Mouse (Mus musculus) small intestine, adult 2 months (tissue): ENCODE measurements around the gene Alk. TPM values are rescaled to one million over a fixed set of nuclear protein-coding genes. Genes with fewer than 3 reads are reported as not detected.

ENCODE experiments used
- H3K27ac ChIP-seq: fragments of 200-500 bp; 2 replicates; pipeline ENCODE4 v1.5.1; 2012; ENCODE audit warnings: low read depth, low read length, control low read depth, inconsistent platforms; ENCODE audit not compliant: insufficient read depth
- H3K27me3 ChIP-seq: fragments of 200-500 bp; 2 replicates; pipeline ENCODE4 v1.6.1; 2012; ENCODE audit warnings: mild to moderate bottlenecking, moderate library complexity, low read length, inconsistent platforms; ENCODE audit not compliant: control insufficient read depth, insufficient read depth
- H3K36me3 ChIP-seq: fragments of 200-500 bp; 2 replicates; pipeline ENCODE4 v1.6.1; 2012; ENCODE audit warnings: mild to moderate bottlenecking, low read length, control low read depth, inconsistent platforms; ENCODE audit not compliant: control insufficient read depth, insufficient read depth
- H3K4me1 ChIP-seq: fragments of 200-500 bp; 2 replicates; pipeline ENCODE4 v1.6.1; 2012; ENCODE audit warnings: low read length, inconsistent platforms, mixed read lengths; ENCODE audit not compliant: control insufficient read depth, insufficient read depth, insufficient read length
- H3K4me3 ChIP-seq: fragments of 200-500 bp; 2 replicates; pipeline ENCODE4 v1.5.1; 2012; ENCODE audit warnings: low read depth, mild to moderate bottlenecking, control low read depth, inconsistent platforms, low read length, moderate library complexity
- CTCF ChIP-seq: fragments of 200-500 bp; IDR thresholded peaks from 2 replicates; pipeline ENCODE4 v1.5.1; 2012; ENCODE audit warnings: low read depth, mild to moderate bottlenecking, control low read depth, inconsistent platforms, low read length, moderate library complexity, mixed read lengths; ENCODE audit not compliant: insufficient replicate concordance, insufficient read length; ENCODE audit errors: extremely low read depth
- POLR2A ChIP-seq: fragments of 200-500 bp; IDR thresholded peaks from 2 replicates; pipeline ENCODE4 v1.6.1; 2012; ENCODE audit warnings: low read depth, mild to moderate bottlenecking, control low read depth, inconsistent platforms, low read length, moderate library complexity
- whole genome bisulfite sequencing: fragments of 180-500 bp; shearing (Covaris S2); methylation state at CpG from one replicate; pipeline ENCODE4 v1.1.7; 2018; 5-methylcytosine and 5-hydroxymethylcytosine counted together
- polyA plus RNA-seq: library from polyadenylated mRNA; depleted of rRNA; stranded (reverse); fragments of >200 nt; gene quantifications from 2 replicates; pipeline ENCODE4 v1.2.3, GENCODE M21; 2012

Alk gene
- polyA plus RNA-seq, 1 experiment = 0.09 TPM

GRCm38 (mm10) chr17:72401349-72401748, 203.1 kb downstream of the Alk start:
- no peaks in the 10 kb centered on the region for H3K27me3 ChIP-seq
- WGBS = 75% methylated on average over 2 of the region's 2 CpGs
- no peaks in the 10 kb centered on the region for H3K4me1 ChIP-seq
- no peaks in the 10 kb centered on the region for H3K36me3 ChIP-seq
- no peak overlapping the region for H3K27ac ChIP-seq
- H3K4me3 ChIP-seq = no peak overlapping the region
- TF ChIP-seq POLR2A = no peak
- no peak for TF ChIP-seq CTCF

DNA sequence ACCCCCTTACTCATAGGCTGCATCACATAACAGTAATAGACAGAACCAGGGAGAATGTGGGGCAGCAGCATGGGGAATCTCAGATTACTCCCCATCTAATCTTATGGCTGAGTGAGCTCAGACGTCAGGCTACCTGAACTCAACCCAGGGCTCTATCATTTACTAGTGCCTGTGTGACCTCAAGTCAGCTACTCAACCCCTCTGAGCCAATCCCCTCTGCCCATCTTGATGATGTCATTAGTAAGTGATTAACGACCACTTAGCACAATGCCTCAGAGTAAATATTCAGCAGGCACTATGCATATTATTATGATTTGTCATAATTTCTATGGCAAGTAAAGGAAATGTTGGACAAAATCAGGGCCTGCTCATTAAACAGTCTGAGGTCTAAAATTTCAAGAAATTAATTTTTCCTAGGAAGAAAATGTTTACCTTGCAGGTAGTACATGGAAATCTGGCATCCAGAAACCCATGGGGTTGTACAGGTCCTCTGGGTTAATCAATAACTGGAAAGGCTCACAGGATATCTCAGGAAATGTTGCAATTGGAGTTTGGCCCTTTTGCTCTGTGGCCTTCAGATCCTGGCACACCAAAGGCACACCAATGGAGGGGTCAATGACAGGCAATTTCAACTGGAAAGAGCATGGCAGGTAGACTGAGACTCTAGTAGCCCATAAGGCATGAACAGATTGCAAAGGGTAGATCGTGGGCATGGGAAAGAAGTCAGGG, 204.9 kb downstream of the Alk start:
- Histone ChIP-seq H3K36me3 (no peaks in the 10 kb centered on the region), H3K27ac (no peak overlapping the region), H3K27me3 (no peaks in the 10 kb centered on the region), H3K4me3 (no peak overlapping the region), H3K4me1 (no peaks in the 10 kb centered on the region)
- TF ChIP-seq POLR2A (no peak), CTCF (no peak)
- 33% methylated on average over 3 of the region's 3 CpGs for WGBS

DNA sequence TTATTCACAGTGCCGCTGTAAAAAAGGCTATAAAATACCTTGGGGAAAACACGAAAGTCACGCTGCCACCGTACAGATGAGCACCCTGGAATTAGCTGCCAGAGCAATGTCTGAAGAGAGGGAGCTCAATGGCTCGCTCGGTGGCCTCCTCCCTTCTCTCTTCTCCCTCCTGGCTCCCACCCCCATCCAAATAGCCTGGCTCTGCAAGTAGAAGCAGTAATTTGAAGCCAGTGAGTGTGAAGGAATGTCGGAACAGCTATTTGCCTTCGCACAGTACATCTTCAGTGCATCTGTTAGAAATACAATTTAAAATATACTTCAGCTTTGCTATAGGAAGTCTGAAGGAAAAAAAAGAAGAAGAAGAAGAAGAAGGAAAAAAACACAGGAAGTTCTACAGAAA, 208.5 kb downstream of the Alk start:
- no peak overlapping the region for H3K27ac ChIP-seq
- H3K4me1 ChIP-seq = no peaks in the 10 kb centered on the region
- H3K36me3 ChIP-seq = no peaks in the 10 kb centered on the region
- WGBS = 44% methylated on average over 8 of the region's 8 CpGs
- H3K27me3 ChIP-seq = no peaks in the 10 kb centered on the region
- TF ChIP-seq POLR2A (no peak), CTCF (no peak)
- no peak overlapping the region for H3K4me3 ChIP-seq

- Histone ChIP-seq H3K27ac (no peak overlapping the region), H3K4me3 (no peak overlapping the region), H3K36me3 (no peaks in the 10 kb centered on the region), H3K27me3 (no peaks in the 10 kb centered on the region), H3K4me1 (no peaks in the 10 kb centered on the region)
- TF ChIP-seq CTCF = no peak
- no peak for TF ChIP-seq POLR2A
- 76% methylated on average over 4 of the region's 4 CpGs for WGBS
Observed at GRCm38 (mm10) chr17:72368991-72369390, 235.4 kb downstream of the Alk start.

DNA sequence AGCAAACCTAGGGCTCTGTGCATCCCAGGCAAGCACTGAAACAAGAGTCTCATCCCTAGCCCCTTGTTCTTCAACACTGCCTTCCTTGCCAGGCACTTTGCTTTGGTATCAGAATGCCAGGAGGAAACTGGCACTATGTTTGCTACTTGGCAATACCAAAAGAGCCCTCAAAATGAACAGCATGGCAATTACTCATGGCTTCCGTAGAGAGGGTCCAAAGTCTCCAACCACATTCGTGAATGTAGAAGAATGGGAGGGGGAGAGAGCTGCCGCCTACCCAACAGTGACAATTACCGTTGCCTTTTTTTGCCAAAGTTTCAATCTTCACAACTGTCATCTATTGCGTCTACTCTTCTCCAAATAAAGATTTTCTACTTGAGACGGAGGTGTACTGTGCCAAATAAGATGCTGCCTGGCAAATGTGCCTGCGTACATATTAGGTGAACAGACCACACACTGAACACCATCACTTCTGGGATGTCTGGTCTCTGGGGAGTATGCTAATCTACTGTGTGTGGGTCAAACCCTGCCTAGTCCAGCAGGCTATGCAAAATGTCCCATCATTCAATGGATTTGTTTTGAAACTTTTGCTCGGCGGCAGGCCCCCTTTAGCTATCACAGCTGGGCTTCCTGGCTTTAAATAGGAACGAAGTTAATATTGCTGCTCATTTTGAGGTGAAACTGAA, 241.5 kb downstream of the Alk start:
- H3K4me3 ChIP-seq = no peak overlapping the region
- WGBS = 76% methylated on average over 10 of the region's 10 CpGs
- H3K4me1 ChIP-seq = no peaks in the 10 kb centered on the region
- no peak overlapping the region for H3K27ac ChIP-seq
- TF ChIP-seq CTCF (no peak), POLR2A (no peak)
- H3K36me3 ChIP-seq = no peaks in the 10 kb centered on the region
- H3K27me3 ChIP-seq = no peaks in the 10 kb centered on the region

GRCm38 (mm10) chr17:72361961-72362360, 242.5 kb downstream of the Alk start:
- 78% methylated on average over 4 of the region's 4 CpGs for WGBS
- Histone ChIP-seq H3K36me3 (no peaks in the 10 kb centered on the region), H3K27ac (no peak overlapping the region), H3K4me3 (no peak overlapping the region), H3K27me3 (no peaks in the 10 kb centered on the region), H3K4me1 (no peaks in the 10 kb centered on the region)
- no peak for TF ChIP-seq POLR2A

DNA sequence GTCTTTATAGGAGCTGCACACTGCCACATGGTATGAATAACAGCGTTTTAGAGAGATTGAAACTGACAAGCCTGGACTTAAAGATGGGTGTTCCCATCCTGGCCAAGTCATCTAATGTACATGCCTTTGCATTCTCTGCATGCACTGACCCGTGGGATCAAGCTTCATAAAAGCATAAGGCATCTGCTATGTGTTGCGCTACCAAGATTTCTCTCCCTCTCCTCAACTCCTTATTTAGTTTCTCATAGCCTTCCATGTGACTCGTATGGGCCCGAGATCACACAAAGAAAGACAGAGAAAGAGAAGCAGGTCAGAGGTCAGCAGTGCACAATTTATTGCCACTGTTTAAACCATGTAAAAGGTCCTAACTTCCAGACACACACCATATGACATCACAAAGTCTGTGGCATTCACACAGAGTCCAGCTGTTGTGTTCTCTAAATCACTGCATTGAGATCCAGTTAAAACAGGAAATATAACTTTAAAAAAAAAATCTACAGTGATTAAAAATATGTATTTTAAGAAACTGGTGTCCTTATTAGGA, 247.6 kb downstream of the Alk start:
- 63% methylated on average over 5 of the region's 5 CpGs for WGBS
- Histone ChIP-seq H3K27me3 (no peaks in the 10 kb centered on the region), H3K36me3 (no peaks in the 10 kb centered on the region), H3K27ac (no peak overlapping the region), H3K4me3 (no peak overlapping the region), H3K4me1 (no peaks in the 10 kb centered on the region)
- TF ChIP-seq CTCF = no peak
- TF ChIP-seq POLR2A = no peak
